Mouse (Mus musculus): ENCODE measurements at regions not wholly inside any gene's neighbourhood (a gene's known extent, or its start where the extent isn't known, plus 50 kb on each side); places are given as distances from the start of the nearest gene placed in this dataset.
A peak's percentile ranks its signal among the peaks of the same experiment; 100 is the strongest.

- DNase-seq (ENCODE audit: low spot score) = no peak
Observed at GRCm38 (mm10) chr5:72245382-72245781, 77.4 kb upstream of the Commd8 start.

GRCm38 (mm10) chr5:72244134-72244533, 76.1 kb upstream of the Commd8 start:
- peak; percentile 44 for DNase-seq (ENCODE audit: low spot score)

GRCm38 (mm10) chr5:72242981-72243380, 75.0 kb upstream of the Commd8 start:
- DNase-seq (ENCODE audit: low spot score) = no peak

GRCm38 (mm10) chr5:72241451-72241850, 73.5 kb upstream of the Commd8 start:
- DNase-seq (ENCODE audit: low spot score) = no peak

- no peak for DNase-seq (ENCODE audit: low spot score)
Observed at GRCm38 (mm10) chr5:72240271-72240670, 72.3 kb upstream of the Commd8 start.

GRCm38 (mm10) chr5:72227002-72227401, 59.0 kb upstream of the Commd8 start:
- no peak for DNase-seq (ENCODE audit: low spot score)

GRCm38 (mm10) chr5:72225576-72226298, 57.7 kb upstream of the Commd8 start:
- no peak for DNase-seq (ENCODE audit: low spot score)

- DNase-seq (ENCODE audit: low spot score) = no peak
Observed at GRCm38 (mm10) chr5:72225056-72225455, 57.1 kb upstream of the Commd8 start.

- no peak for DNase-seq (ENCODE audit: low spot score)
Observed at GRCm38 (mm10) chr5:72224551-72224966, 56.6 kb upstream of the Commd8 start.

- no peak for DNase-seq (ENCODE audit: low spot score)
Observed at GRCm38 (mm10) chr5:72222902-72223301, 54.9 kb upstream of the Commd8 start.

GRCm38 (mm10) chr5:72219697-72220096, 51.7 kb upstream of the Commd8 start:
- DNase-seq (ENCODE audit: low spot score) = peak; percentile 22

GRCm38 (mm10) chr5:72219248-72219647, 51.3 kb upstream of the Commd8 start:
- no peak for DNase-seq (ENCODE audit: low spot score)
